Mouse (Mus musculus): Measurements from ENCODE around the gene Pdlim5. TPM values are rescaled to one million over a fixed set of nuclear protein-coding genes. Genes with fewer than 3 reads are reported as not detected.
A peak's percentile ranks its signal among the peaks of the same experiment; 100 is the strongest.

Gene Pdlim5
- polyA plus RNA-seq, 1 experiment from 2014 or later, result 18.1 TPM

- no peaks in the 10 kb centered on the region for H3K27me3 ChIP-seq (replicated peaks)
- WGBS, result 80% methylated on average over 3 of the region's 3 CpGs
- no peak overlapping the region for H3K4me2 ChIP-seq (replicated peaks)
- no peaks in the 10 kb centered on the region for H3K4me1 ChIP-seq
- no peaks in the 10 kb centered on the region for H3K9me3 ChIP-seq
- H3K36me3 ChIP-seq, result no peaks in the 10 kb centered on the region
- no peak overlapping the region for H3K27ac ChIP-seq
- no peak overlapping the region for H3K9ac ChIP-seq
- no peak overlapping the region for H3K4me3 ChIP-seq
- ATAC-seq (ENCODE audit: low FRiP score, low read depth), result no peak
Observed at GRCm38 (mm10) chr3:142330425-142330824, 65.1 kb downstream of the Pdlim5 start.

GRCm38 (mm10) chr3:142323592-142323991 is 71.9 kb downstream of the Pdlim5 start:
- no peak overlapping the region for H3K27ac ChIP-seq
- no peaks in the 10 kb centered on the region for H3K36me3 ChIP-seq
- no peaks in the 10 kb centered on the region for H3K4me1 ChIP-seq
- WGBS, result 83% methylated on average over 6 of the region's 6 CpGs
- no peak overlapping the region for H3K4me2 ChIP-seq (replicated peaks)
- no peak overlapping the region for H3K4me3 ChIP-seq
- H3K27me3 ChIP-seq (replicated peaks), result no peaks in the 10 kb centered on the region
- H3K9ac ChIP-seq, result no peak overlapping the region
- no peak for ATAC-seq (ENCODE audit: low FRiP score, low read depth)
- no peaks in the 10 kb centered on the region for H3K9me3 ChIP-seq

- Histone ChIP-seq H3K36me3 (no peaks in the 10 kb centered on the region), H3K9me3 (no peaks in the 10 kb centered on the region), H3K9ac (no peak overlapping the region), H3K4me3 (no peak overlapping the region), H3K4me2 (replicated peaks) (no peak overlapping the region), H3K27ac (no peak overlapping the region), H3K27me3 (replicated peaks) (no peaks in the 10 kb centered on the region), H3K4me1 (no peaks in the 10 kb centered on the region)
- no peak for ATAC-seq (ENCODE audit: low FRiP score, low read depth)
- WGBS, result 72% methylated on average over 6 of the region's 6 CpGs
Observed at GRCm38 (mm10) chr3:142321930-142322329, 73.6 kb downstream of the Pdlim5 start.

- Histone ChIP-seq H3K4me3 (no peak overlapping the region), H3K9ac (no peak overlapping the region), H3K36me3 (no peaks in the 10 kb centered on the region), H3K9me3 (no peaks in the 10 kb centered on the region), H3K27ac (no peak overlapping the region), H3K4me1 (no peaks in the 10 kb centered on the region), H3K4me2 (replicated peaks) (no peak overlapping the region), H3K27me3 (replicated peaks) (no peaks in the 10 kb centered on the region)
- ATAC-seq (ENCODE audit: low FRiP score, low read depth), result peak; percentile 96
- 8% methylated on average over 2 of the region's 2 CpGs for WGBS
Observed at GRCm38 (mm10) chr3:142318147-142318546, 77.3 kb downstream of the Pdlim5 start.

- H3K36me3 ChIP-seq, result no peaks in the 10 kb centered on the region
- H3K27ac ChIP-seq, result no peak overlapping the region
- H3K4me3 ChIP-seq, result no peak overlapping the region
- H3K4me2 ChIP-seq (replicated peaks), result no peak overlapping the region
- ATAC-seq (ENCODE audit: low FRiP score, low read depth), result no peak
- no peak overlapping the region for H3K9ac ChIP-seq
- 31% methylated on average over 2 of the region's 2 CpGs for whole genome bisulfite sequencing
- H3K4me1 ChIP-seq, result no peaks in the 10 kb centered on the region
- no peaks in the 10 kb centered on the region for H3K27me3 ChIP-seq (replicated peaks)
- no peaks in the 10 kb centered on the region for H3K9me3 ChIP-seq
Observed at GRCm38 (mm10) chr3:142316138-142316740, 79.3 kb downstream of the Pdlim5 start.

GRCm38 (mm10) chr3:142311075-142311474 is 84.4 kb downstream of the Pdlim5 start:
- no peaks in the 10 kb centered on the region for H3K36me3 ChIP-seq
- H3K27ac ChIP-seq, result no peak overlapping the region
- H3K9me3 ChIP-seq, result no peaks in the 10 kb centered on the region
- H3K27me3 ChIP-seq (replicated peaks), result no peaks in the 10 kb centered on the region
- H3K4me2 ChIP-seq (replicated peaks), result no peak overlapping the region
- H3K4me1 ChIP-seq, result peaks cover 13% of the 10 kb centered on the region
- WGBS, result 50% methylated on average over 2 of the region's 2 CpGs
- peak; percentile 71 for ATAC-seq (ENCODE audit: low FRiP score, low read depth)
- H3K4me3 ChIP-seq, result no peak overlapping the region
- H3K9ac ChIP-seq, result no peak overlapping the region

- Histone ChIP-seq H3K27ac (no peak overlapping the region), H3K36me3 (no peaks in the 10 kb centered on the region), H3K4me2 (replicated peaks) (no peak overlapping the region; the same call in 1 of the 2 replicates), H3K27me3 (replicated peaks) (no peaks in the 10 kb centered on the region), H3K4me1 (peaks cover 13% of the 10 kb centered on the region), H3K9me3 (no peaks in the 10 kb centered on the region), H3K4me3 (no peak overlapping the region), H3K9ac (no peak overlapping the region)
- WGBS, result 19% methylated on average over 2 of the region's 2 CpGs
- peak; percentile 91 for ATAC-seq (ENCODE audit: low FRiP score, low read depth)
Observed at GRCm38 (mm10) chr3:142310446-142310845, 85.0 kb downstream of the Pdlim5 start.

GRCm38 (mm10) chr3:142295287-142295676 is 100.2 kb downstream of the Pdlim5 start:
- Histone ChIP-seq H3K4me2 (replicated peaks) (no peak overlapping the region), H3K4me1 (no peaks in the 10 kb centered on the region), H3K36me3 (no peaks in the 10 kb centered on the region), H3K27me3 (replicated peaks) (no peaks in the 10 kb centered on the region), H3K4me3 (no peak overlapping the region), H3K27ac (no peak overlapping the region), H3K9me3 (no peaks in the 10 kb centered on the region), H3K9ac (no peak overlapping the region)
- no peak for ATAC-seq (ENCODE audit: low FRiP score, low read depth)
- WGBS, result 89% methylated on average over 7 of the region's 7 CpGs

- Histone ChIP-seq H3K4me2 (replicated peaks) (no peak overlapping the region), H3K27ac (no peak overlapping the region), H3K27me3 (replicated peaks) (no peaks in the 10 kb centered on the region), H3K36me3 (no peaks in the 10 kb centered on the region), H3K4me3 (no peak overlapping the region), H3K9me3 (no peaks in the 10 kb centered on the region), H3K9ac (no peak overlapping the region), H3K4me1 (no peaks in the 10 kb centered on the region)
- peak; percentile 86 for ATAC-seq (ENCODE audit: low FRiP score, low read depth)
- 31% methylated on average over 7 of the region's 7 CpGs for WGBS
Observed at GRCm38 (mm10) chr3:142294616-142295286, 100.7 kb downstream of the Pdlim5 start.

GRCm38 (mm10) chr3:142293561-142293960 is 101.9 kb downstream of the Pdlim5 start:
- Histone ChIP-seq H3K4me2 (replicated peaks) (no peak overlapping the region), H3K9ac (no peak overlapping the region), H3K36me3 (no peaks in the 10 kb centered on the region), H3K4me3 (no peak overlapping the region), H3K27me3 (replicated peaks) (no peaks in the 10 kb centered on the region), H3K9me3 (no peaks in the 10 kb centered on the region), H3K4me1 (no peaks in the 10 kb centered on the region), H3K27ac (no peak overlapping the region)
- 87% methylated on average over 7 of the region's 7 CpGs for WGBS
- no peak for ATAC-seq (ENCODE audit: low FRiP score, low read depth)

- H3K27me3 ChIP-seq (replicated peaks), result no peaks in the 10 kb centered on the region
Observed at GRCm38 (mm10) chr3:142282706-142283105, 112.8 kb downstream of the Pdlim5 start.

GRCm38 (mm10) chr3:142281656-142282055 is 113.8 kb downstream of the Pdlim5 start:
- H3K36me3 ChIP-seq, result no peaks in the 10 kb centered on the region
- ATAC-seq (ENCODE audit: low FRiP score, low read depth), result peak; percentile 9; the same call in 1 of the 2 replicates
- H3K4me2 ChIP-seq (replicated peaks), result no peak overlapping the region
- no peak overlapping the region for H3K4me3 ChIP-seq
- no peak overlapping the region for H3K27ac ChIP-seq
- H3K4me1 ChIP-seq, result no peaks in the 10 kb centered on the region
- no peaks in the 10 kb centered on the region for H3K9me3 ChIP-seq
- H3K27me3 ChIP-seq (replicated peaks), result no peaks in the 10 kb centered on the region
- H3K9ac ChIP-seq, result no peak overlapping the region
- WGBS, result 90% methylated on average over 7 of the region's 7 CpGs

More at GRCm38 (mm10) chr3:142282706-142283105, 112.8 kb downstream of the Pdlim5 start:
- Histone ChIP-seq H3K27ac (no peak overlapping the region), H3K4me2 (replicated peaks) (no peak overlapping the region), H3K9ac (no peak overlapping the region), H3K9me3 (no peaks in the 10 kb centered on the region), H3K4me1 (no peaks in the 10 kb centered on the region), H3K4me3 (no peak overlapping the region), H3K36me3 (no peaks in the 10 kb centered on the region)
- peak; percentile 82 for ATAC-seq (ENCODE audit: low FRiP score, low read depth)
- 52% methylated on average over 9 of the region's 9 CpGs for WGBS

GRCm38 (mm10) chr3:142281093-142281445 is 114.4 kb downstream of the Pdlim5 start:
- 94% methylated on average over 1 of the region's 1 CpGs for WGBS
- ATAC-seq (ENCODE audit: low FRiP score, low read depth), result no peak
- no peak overlapping the region for H3K4me3 ChIP-seq

More at GRCm38 (mm10) chr3:142281093-142281445, 114.4 kb downstream of the Pdlim5 start:
- H3K4me1 ChIP-seq, result no peaks in the 10 kb centered on the region
- no peaks in the 10 kb centered on the region for H3K9me3 ChIP-seq
- no peak overlapping the region for H3K4me2 ChIP-seq (replicated peaks)
- H3K27ac ChIP-seq, result no peak overlapping the region
- H3K9ac ChIP-seq, result no peak overlapping the region
- no peaks in the 10 kb centered on the region for H3K27me3 ChIP-seq (replicated peaks)
- no peaks in the 10 kb centered on the region for H3K36me3 ChIP-seq
